Mouse (Mus musculus): ENCODE data around the gene Atp9a.

GRCm38 (mm10) chr2:168791115-168791802, 49.0 kb upstream of the Atp9a start:
- TF ChIP-seq POLR2A (IDR thresholded peaks at IDR 0.05; ENCODE audit: control insufficient read depth in 1 of 2, insufficient read depth in 1 of 2, low read depth in 1 of 2, low read length in 2 of 2, poor library complexity in 1 of 2) (no peak), CTCF (IDR thresholded peaks at IDR 0.05 in 2 of 3, conservative IDR thresholded peaks at IDR 0.05 in 1 of 3; ENCODE audit: control insufficient read depth in 1 of 3, insufficient read depth in 1 of 3, low read depth in 2 of 3, low read length in 3 of 3, poor library complexity in 1 of 3, severe bottlenecking in 1 of 3) (no peak), HCFC1 (IDR thresholded peaks at IDR 0.05; ENCODE audit: low read depth, low read length) (no peak), ZMIZ1 (IDR thresholded peaks at IDR 0.05; ENCODE audit: low read depth, low read length) (no peak), MAX (IDR thresholded peaks at IDR 0.05; ENCODE audit: low read length) (no peak)

Data from MEL (cell line).